Mouse (Mus musculus) myocyte (in vitro differentiated cells): ENCODE results near the gene Cbarp. TPM values are rescaled to one million over a fixed set of nuclear protein-coding genes. Genes with fewer than 3 reads are reported as not detected.

Experiments used
- H3K27me3 ChIP-seq: one replicate; pipeline ENCODE4 v1.6.1; 2011; ENCODE audit not compliant: control insufficient read depth, insufficient read depth, insufficient read length
- H3K36me3 ChIP-seq: one replicate; pipeline ENCODE4 v1.6.1; 2011; ENCODE audit not compliant: control insufficient read depth, insufficient read depth
- H3K4me2 ChIP-seq: one replicate; pipeline ENCODE4 v1.6.1; 2011; ENCODE audit warnings: low read depth, control low read depth
- H3K4me3 ChIP-seq: one replicate; pipeline ENCODE4 v1.5.1; 2011; ENCODE audit warnings: mild to moderate bottlenecking, control low read depth, moderate library complexity
- H3K79me2 ChIP-seq: one replicate; pipeline ENCODE4 v1.6.1; 2011; ENCODE audit not compliant: control insufficient read depth, insufficient read depth
- H3ac ChIP-seq: one replicate; pipeline ENCODE4 v1.6.1; 2011; ENCODE audit not compliant: control insufficient read depth, insufficient read length
- CEBPB ChIP-seq: IDR thresholded peaks from 2 replicates; pipeline ENCODE4 v1.6.1; 2011; ENCODE audit warnings: mild to moderate bottlenecking, moderate library complexity; ENCODE audit not compliant: poor library complexity, insufficient read depth, severe bottlenecking
- E2F4 ChIP-seq: IDR thresholded peaks from one replicate; pipeline ENCODE4 v1.6.1; 2011; ENCODE audit warnings: mild to moderate bottlenecking, control low read depth, moderate library complexity; ENCODE audit not compliant: insufficient read depth
- MAX ChIP-seq: IDR thresholded peaks from one replicate; pipeline ENCODE4 v1.6.1; 2011; ENCODE audit warnings: low read depth, mild to moderate bottlenecking, control low read depth
- MYOD1 ChIP-seq, 3 experiments: IDR thresholded peaks; one replicate each; pipeline ENCODE4 v1.6.1; 2011; ENCODE audit warnings: control low read depth in 2 of 3, low read depth in 2 of 3, mild to moderate bottlenecking in 2 of 3, moderate library complexity in 1 of 3; ENCODE audit not compliant: insufficient read length in 2 of 3, control insufficient read depth in 1 of 3
- MYOG ChIP-seq, 3 experiments: IDR thresholded peaks; one replicate each; pipeline ENCODE4 v1.6.1; 2011; ENCODE audit warnings: control low read depth in 2 of 3, low read depth in 2 of 3, mild to moderate bottlenecking in 2 of 3; ENCODE audit not compliant: insufficient read length in 2 of 3, control insufficient read depth in 1 of 3, insufficient read depth in 1 of 3
- POLR2A ChIP-seq: IDR thresholded peaks from one replicate; pipeline ENCODE4 v1.6.1; 2011; ENCODE audit warnings: low read depth, mild to moderate bottlenecking, control low read depth, moderate library complexity; ENCODE audit not compliant: insufficient read length
- POLR2AphosphoS2 ChIP-seq: IDR thresholded peaks from one replicate; pipeline ENCODE4 v1.6.1; 2011; ENCODE audit warnings: low read depth, control low read depth; ENCODE audit not compliant: insufficient read length
- REST ChIP-seq: IDR thresholded peaks from one replicate; pipeline ENCODE4 v1.6.1; 2011; ENCODE audit warnings: mild to moderate bottlenecking, control low read depth, moderate library complexity; ENCODE audit not compliant: insufficient read depth, insufficient read length
- SRF ChIP-seq: IDR thresholded peaks from one replicate; pipeline ENCODE4 v1.6.1; 2011; ENCODE audit warnings: low read depth; ENCODE audit not compliant: control insufficient read depth, insufficient read length
- TCF12 ChIP-seq: IDR thresholded peaks from one replicate; pipeline ENCODE4 v1.6.1; 2011; ENCODE audit warnings: mild to moderate bottlenecking, control low read depth; ENCODE audit not compliant: poor library complexity, insufficient read depth, severe bottlenecking
- TCF3 ChIP-seq: IDR thresholded peaks from one replicate; pipeline ENCODE4 v1.6.1; 2011; ENCODE audit warnings: low read depth, control low read depth; ENCODE audit not compliant: insufficient read length
- USF1 ChIP-seq: IDR thresholded peaks from one replicate; pipeline ENCODE4 v1.6.1; 2011; ENCODE audit warnings: low read depth, mild to moderate bottlenecking, control low read depth, moderate library complexity
- polyA plus RNA-seq: library from polyadenylated mRNA; unstranded; fragments of >200 nt; fragmentation: generic; extraction: Trizol; gene quantifications from one replicate; pipeline ENCODE4 v1.2.1, GENCODE M21; 2012; ENCODE audit warnings: missing spikeins

Cbarp gene
- polyA plus RNA-seq, 1 experiment: 10.0 TPM

- no peak overlapping the region for H3ac ChIP-seq
- no peaks in the 10 kb centered on the region for H3K79me2 ChIP-seq
- H3K4me2 ChIP-seq: no peak overlapping the region
- H3K4me3 ChIP-seq: no peak overlapping the region
- TF ChIP-seq MYOD1 (IDR thresholded peaks at IDR 0.05; ENCODE audit: control insufficient read depth in 1 of 3, insufficient read length in 2 of 3, low read depth in 2 of 3) (no peak), MYOG (IDR thresholded peaks at IDR 0.05; ENCODE audit: control insufficient read depth in 1 of 3, insufficient read depth in 1 of 3, insufficient read length in 2 of 3, low read depth in 2 of 3) (no peak), POLR2A (no peak), TCF12 (no peak), REST (no peak), USF1 (no peak), CEBPB (no peak), SRF (no peak), POLR2AphosphoS2 (no peak), MAX (no peak), E2F4 (no peak), TCF3 (no peak)
- no peaks in the 10 kb centered on the region for H3K27me3 ChIP-seq
- no peaks in the 10 kb centered on the region for H3K36me3 ChIP-seq
Observed at GRCm38 (mm10) chr10:80182547-80182946, 41.9 kb upstream of the Cbarp start.

- no peak overlapping the region for H3K4me3 ChIP-seq
- no peak overlapping the region for H3K4me2 ChIP-seq
- TF ChIP-seq POLR2AphosphoS2 (no peak), MAX (no peak), MYOG (IDR thresholded peaks at IDR 0.05; ENCODE audit: control insufficient read depth in 1 of 3, insufficient read depth in 1 of 3, insufficient read length in 2 of 3, low read depth in 2 of 3) (no peak), SRF (no peak), E2F4 (no peak), POLR2A (no peak), MYOD1 (IDR thresholded peaks at IDR 0.05; ENCODE audit: control insufficient read depth in 1 of 3, insufficient read length in 2 of 3, low read depth in 2 of 3) (no peak), REST (no peak), TCF3 (no peak), USF1 (no peak), CEBPB (no peak)
- no peak overlapping the region for H3ac ChIP-seq
- H3K36me3 ChIP-seq: no peaks in the 10 kb centered on the region
- no peaks in the 10 kb centered on the region for H3K27me3 ChIP-seq
- no peaks in the 10 kb centered on the region for H3K79me2 ChIP-seq
Observed at GRCm38 (mm10) chr10:80180823-80181222, 40.2 kb upstream of the Cbarp start.

GRCm38 (mm10) chr10:80180288-80180687 is 39.7 kb upstream of the Cbarp start:
- no peaks in the 10 kb centered on the region for H3K79me2 ChIP-seq
- TF ChIP-seq POLR2A: no peak
- TF ChIP-seq REST: no peak
- TF ChIP-seq MYOD1 (IDR thresholded peaks at IDR 0.05; ENCODE audit: control insufficient read depth in 1 of 3, insufficient read length in 2 of 3, low read depth in 2 of 3): no peak
- H3K4me3 ChIP-seq: peak overlapping the region; percentile 23
- H3K36me3 ChIP-seq: no peaks in the 10 kb centered on the region
- no peak overlapping the region for H3ac ChIP-seq
- H3K4me2 ChIP-seq: peak overlapping the region; percentile 88
- no peaks in the 10 kb centered on the region for H3K27me3 ChIP-seq

GRCm38 (mm10) chr10:80179068-80180051 is 38.7 kb upstream of the Cbarp start, which contains the start of gene Efna2:
Efna2 (plus strand) TSS chr10:80179482.
- peak within 1 kb of the TSS; percentile 32 for H3ac ChIP-seq
- peak; percentile 55 for TF ChIP-seq POLR2AphosphoS2
- TF ChIP-seq TCF12: no peak
- no peak for TF ChIP-seq TCF3
- TF ChIP-seq POLR2A: peak; percentile 74
- no peak for TF ChIP-seq MYOG (IDR thresholded peaks at IDR 0.05; ENCODE audit: control insufficient read depth in 1 of 3, insufficient read depth in 1 of 3, insufficient read length in 2 of 3, low read depth in 2 of 3)
- peak within 1 kb of the TSS; percentile 88 for H3K4me2 ChIP-seq
- H3K4me3 ChIP-seq: peak within 1 kb of the TSS; percentile 23
- H3K79me2 ChIP-seq: no peaks in the 10 kb centered on the region
- H3K27me3 ChIP-seq: no peaks in the 10 kb centered on the region
- no peaks in the 10 kb centered on the region for H3K36me3 ChIP-seq
